Mouse (Mus musculus) cerebellum, adult 8-10 months (tissue): ENCODE measurements around the gene Slc17a7.
"Not testable (repeated sequence)": the region's sequence is repeated elsewhere in the genome, so short reads cannot be mapped to it uniquely, and the experiment has no call there.

ENCODE experiments used
- DNase-seq: peaks from one replicate; pipeline ENCODE4 v3.0.0; 2022

Slc17a7 gene

DNA sequence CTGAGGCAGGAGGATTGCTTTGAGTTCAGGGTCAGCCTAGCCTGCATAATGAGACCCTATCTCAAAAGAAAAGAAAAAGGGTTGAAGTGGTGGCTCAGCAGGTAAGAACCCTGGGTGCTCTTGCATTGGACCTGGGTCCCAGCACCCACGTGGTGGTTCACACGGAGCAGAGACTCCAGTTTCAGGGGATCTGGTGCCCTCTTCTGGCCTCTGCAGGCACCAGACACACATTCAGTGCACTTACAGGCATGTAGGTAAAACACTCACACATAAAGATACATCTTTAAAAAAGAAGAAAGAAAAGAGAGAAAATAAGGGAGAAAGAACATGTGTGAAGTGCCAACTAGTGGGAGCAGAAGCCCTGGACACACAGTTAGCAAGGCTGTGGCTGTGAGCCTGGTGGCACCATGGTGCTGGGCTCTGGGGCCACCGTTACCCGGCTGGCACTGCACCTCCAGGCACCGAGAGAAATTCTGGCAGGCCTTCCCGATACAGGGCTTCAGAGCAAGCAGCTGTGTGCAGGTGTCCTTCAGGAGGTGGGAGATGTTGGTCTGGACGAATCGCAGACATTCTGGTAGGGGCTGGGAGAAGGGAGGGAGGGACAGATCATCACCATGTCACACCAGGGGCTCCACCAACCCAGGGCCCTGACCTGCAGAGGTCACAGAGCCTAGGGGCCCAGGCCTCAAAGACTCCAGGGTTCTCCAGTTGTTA, 30.1 kb upstream of the Slc17a7 start:
- DNase-seq: peak; percentile 13

DNA sequence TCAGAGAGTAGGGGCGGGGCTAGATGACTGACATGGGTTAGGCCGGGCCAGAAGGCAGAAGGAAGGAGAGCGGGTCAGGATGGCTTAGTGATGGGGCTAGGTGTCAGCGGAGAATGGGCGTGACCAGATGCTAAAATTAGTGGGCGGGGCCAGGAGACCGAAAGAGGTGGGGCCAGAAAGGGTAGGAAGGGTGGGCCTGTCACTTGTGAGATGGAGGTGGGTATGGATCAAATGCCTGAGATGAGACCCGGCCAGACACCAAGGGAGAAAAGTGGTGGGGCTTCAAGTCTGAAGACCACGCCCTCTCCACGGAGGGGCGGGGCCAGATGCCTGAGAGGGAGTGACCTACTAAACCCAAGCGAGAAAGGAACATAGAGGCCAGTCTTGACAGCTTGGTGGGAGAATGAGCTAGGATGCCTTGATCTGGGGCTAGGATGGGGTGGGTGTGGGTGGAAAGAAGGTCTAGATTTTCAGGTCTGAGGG, 29.2 kb upstream of the Slc17a7 start:
- peak; percentile 26 for DNase-seq

GRCm38 (mm10) chr7:45135370-45135769, 28.4 kb upstream of the Slc17a7 start:
- DNase-seq: no peak

DNA sequence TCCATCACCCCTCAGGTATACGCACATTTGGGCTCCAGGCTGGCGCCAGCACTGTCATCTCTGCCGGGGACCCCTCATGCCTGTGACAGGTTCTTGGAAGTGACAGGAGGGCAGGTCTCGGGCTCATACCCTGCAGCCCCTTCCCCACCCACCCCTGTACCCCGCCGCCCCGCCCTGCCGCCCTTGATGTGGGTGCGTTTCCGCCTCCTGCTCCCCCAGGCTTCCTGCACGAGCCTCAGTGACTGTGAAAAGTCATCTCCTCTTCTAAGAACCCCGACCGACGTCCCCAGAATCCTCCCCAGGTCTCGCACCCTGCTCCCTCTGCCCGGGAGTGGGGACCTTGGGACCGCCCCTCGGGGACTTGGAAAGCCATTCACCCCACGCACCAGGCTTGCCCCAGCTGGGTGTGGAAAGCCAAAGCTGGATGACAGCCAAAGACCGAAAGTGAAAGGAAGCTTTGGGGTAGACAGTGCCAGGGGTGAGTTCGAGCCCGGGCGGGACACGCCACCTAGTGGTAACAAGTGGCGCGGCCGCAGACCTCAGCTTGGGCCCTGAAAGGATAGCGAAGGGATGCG, 27.7 kb upstream of the Slc17a7 start, which contains the start of the genes Gm45713 and Flt3l:
Gene Gm45713, minus strand, starts transcription at position 239 of the 575 bp plus-strand sequence.
Gene Flt3l, minus strand, starts transcription at position 440 of the 575 bp plus-strand sequence.
- DNase-seq: peak; percentile 93

- peak; percentile 14 for DNase-seq
Measured at GRCm38 (mm10) chr7:45137171-45138006, 26.4 kb upstream of the Slc17a7 start.

DNA sequence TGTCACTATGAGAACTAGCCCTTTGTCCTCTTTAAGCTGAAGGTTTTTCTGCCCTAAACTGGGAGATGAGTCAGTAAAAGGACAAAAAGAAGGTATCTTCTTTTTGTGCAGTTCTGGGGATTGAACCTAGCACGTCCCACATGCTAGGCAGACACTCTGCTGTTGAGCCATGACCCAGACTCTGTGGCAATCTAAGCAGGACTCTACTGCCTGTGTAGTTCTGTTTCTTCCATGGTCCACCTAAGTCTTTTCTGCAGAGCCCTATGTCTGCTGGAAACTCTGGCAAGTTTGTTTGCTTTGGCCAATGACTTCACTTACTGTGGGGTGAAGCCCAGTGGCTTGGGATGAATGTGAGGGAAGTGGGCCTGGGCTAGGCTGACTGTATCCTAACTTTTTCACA, 25.3 kb upstream of the Slc17a7 start:
- no peak for DNase-seq

DNA sequence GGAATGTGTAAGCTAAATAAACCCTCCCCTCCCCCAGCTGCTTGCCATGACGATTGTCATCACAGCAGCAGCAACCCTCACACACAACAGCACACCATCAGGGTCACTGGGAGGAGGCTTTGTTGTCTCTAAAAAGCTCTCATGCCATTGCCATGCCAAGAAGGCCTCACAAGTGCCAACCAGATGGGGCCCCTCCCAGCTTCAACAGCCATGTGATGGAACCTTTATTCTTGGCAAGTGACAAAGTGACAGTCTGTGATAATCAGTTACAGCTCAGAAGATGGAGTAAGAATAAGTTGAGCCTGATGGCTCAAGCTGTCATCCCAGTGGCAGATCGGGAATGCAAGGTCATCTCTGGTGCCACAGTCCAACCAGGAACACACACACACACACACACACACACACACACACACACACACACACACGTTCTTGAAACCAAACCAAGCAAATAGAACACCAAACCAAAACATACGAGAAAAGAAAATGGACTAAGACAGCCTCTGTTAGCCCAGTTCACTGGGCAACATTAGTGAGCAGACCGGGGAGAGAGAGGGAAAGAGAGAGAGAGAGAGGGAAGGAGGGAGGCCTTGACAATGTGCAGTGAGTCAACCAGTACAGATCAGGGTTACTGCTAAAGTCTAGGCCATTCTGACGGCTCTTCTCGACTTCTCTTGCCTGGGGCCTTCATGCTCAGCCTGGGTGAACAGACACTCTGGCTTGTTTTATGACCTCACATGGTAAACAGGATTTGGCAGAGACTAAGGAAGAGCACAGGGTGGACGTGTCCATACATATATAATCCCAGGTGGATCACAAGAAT, 23.6 kb upstream of the Slc17a7 start:
- no peak for DNase-seq

- no peak for DNase-seq
Measured at GRCm38 (mm10) chr7:45141319-45141718, 22.4 kb upstream of the Slc17a7 start.

- no peak for DNase-seq
Measured at GRCm38 (mm10) chr7:45141914-45142313, 21.8 kb upstream of the Slc17a7 start.

DNA sequence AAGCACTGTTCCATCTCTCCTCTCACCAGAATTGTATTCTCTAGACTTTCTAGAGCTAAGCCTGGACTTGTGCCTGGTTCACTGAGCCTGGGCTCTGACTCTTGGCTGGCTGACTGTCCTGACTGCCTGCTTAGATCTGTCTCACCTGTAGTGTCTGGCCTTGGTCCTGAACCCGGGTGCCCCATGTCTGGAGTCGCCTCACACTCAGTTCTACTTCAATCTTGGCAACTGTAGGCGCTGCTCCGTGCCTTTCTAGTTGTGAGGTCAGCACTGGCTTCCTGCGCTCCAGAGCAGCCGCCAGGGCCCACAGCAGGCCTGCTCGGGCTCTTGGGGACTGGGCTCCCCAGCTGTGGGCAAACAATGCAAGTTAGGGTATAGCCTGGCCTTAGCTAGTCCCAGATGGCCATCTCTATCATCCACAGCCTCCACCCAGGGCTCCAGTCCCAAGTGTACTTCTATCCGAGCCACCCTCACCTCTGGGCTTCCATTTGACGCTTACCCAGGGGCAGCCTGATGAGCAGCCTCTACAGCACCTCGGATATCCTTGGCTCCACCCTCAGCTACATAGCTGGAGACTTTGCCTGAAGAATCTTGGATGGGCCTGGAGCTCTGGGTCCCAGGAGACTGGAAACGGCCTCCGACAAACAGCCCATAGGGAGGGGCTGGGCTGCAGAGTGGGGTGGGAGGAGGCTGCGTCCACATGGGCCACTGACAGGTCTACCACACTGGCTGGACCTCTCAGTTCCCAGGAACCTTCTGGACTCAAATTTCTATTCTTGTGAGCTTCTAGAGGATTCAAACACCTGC, 19.2 kb upstream of the Slc17a7 start:
- DNase-seq: no peak

DNA sequence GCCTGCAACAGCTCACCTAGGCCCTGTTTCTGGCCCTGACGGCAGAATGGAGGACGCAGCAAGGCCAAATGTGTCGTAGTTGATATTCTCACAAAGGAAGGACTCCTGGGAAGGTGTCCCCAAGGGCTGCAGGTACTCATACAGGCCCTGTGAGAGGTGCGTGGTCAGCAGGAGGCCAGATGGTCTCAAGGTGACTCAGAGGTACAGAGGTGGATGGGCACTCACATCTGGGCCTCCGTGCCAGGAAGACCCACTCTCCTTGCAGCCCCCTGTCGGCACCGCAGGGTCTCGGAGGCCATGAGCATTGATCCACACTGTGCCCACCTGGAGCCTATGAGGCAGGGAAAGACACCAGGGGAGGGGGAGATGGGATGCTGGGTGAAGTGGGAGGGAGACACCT, 18.3 kb upstream of the Slc17a7 start:
- no peak for DNase-seq

- DNase-seq: no peak
Measured at GRCm38 (mm10) chr7:45147267-45147666, 16.5 kb upstream of the Slc17a7 start.

DNA sequence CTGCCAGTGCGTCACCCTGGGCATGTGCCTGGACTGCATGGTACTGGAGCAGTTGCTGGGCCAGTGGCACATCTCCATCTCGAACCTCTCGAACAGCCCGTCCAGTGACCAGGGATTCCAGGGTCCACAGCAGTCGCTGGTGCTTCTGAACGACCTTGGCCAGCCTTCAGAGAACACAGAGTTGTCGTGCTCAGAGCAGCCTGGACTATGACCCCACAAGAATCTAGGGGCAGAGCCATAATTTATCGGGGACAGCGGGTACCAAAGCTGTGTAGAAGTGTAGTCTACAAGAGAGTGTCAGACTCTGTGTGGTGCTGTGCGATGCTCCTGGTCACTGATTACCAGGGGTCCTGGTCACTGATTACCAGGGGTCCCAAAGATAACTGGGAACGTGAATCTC, 15.8 kb upstream of the Slc17a7 start:
- no peak for DNase-seq

DNA sequence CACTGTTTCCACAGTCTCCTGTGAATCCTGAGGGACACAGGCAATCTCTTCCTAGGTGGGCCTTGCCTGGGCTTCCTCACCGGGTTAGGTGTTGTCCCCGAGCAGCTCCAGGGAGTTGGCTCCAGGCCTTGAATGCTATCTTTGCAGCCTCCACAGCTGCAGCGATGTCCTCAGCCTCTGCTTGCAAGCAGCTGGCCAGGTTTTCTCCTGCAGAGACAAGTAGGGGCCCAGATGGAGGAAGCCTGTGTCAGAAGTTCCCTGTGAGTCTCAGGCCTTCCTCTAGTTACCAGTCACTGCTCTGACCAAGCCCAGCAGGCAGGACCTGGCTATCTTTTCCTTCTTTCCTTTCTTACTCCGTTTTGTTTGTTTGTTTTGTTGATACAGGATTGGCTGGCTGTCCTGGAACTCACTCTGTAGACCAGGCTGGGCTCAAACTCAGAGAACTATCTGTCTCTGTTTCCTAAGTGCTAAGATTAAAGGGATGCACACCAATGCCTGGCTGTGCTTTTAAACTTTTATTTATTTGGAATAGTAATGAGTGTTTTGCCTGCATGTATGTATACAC, 15.1 kb upstream of the Slc17a7 start:
- DNase-seq: no peak

GRCm38 (mm10) chr7:45149545-45149944, 14.2 kb upstream of the Slc17a7 start:
- DNase-seq: no peak

GRCm38 (mm10) chr7:45150321-45150720, 13.4 kb upstream of the Slc17a7 start:
- DNase-seq: no peak

DNA sequence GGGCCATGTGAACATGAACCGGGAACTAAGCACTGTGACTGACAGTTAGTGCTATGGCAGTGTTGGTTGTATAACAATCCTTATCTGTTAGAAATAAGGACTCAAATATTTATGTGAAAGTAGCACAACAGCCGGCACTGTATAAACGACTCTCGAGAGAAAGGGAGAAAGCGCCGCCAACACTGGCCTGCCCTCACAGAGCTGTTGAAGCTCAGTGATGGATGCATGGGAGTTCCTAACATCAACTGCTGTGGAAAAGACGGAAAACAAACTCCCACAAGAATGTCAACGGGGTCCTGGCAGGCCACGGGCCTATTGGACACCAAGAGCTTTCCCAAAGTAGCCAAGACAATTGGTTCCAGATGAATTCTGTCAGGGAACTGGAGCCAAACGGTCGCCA, 12.4 kb upstream of the Slc17a7 start:
- DNase-seq: no peak

DNA sequence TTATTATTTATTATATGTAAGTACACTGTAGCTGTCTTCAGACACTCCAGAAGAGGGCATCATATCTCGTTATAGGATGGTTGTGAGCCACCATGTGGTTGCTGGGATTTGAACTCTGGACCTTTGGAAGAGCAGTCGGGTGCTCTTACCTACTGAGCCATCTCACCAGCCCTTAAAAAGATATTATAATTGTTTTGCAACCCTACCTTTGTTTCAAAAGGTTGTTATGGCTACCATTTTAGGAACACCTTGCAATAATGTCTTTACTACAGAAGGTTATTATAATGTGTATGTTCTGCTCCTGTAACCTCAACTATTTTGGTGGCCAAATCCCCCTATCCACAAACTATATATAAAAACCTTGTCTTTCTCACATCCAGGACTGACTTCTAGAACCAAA, 10.7 kb upstream of the Slc17a7 start:
- not testable (repeated sequence) for DNase-seq

DNA sequence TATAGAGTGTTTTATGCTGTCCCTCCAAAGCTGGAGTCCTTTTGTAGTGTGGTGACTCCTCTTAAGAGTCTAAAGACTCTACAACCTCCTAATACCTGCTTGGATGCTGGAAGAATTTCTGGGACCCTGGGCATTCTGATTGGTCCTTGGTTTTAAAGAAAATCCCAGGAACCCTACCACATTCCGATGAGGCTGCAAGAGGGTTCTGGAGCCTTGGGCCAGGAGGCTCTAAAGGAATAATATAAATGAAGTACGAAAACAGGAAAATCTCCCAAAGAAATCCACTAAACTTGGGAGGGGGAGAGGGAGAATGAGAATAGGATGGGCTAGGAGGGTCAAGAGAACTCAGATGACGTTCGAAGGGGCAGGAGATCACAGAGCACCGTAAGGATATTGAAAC, 10.2 kb upstream of the Slc17a7 start:
- no peak for DNase-seq

DNA sequence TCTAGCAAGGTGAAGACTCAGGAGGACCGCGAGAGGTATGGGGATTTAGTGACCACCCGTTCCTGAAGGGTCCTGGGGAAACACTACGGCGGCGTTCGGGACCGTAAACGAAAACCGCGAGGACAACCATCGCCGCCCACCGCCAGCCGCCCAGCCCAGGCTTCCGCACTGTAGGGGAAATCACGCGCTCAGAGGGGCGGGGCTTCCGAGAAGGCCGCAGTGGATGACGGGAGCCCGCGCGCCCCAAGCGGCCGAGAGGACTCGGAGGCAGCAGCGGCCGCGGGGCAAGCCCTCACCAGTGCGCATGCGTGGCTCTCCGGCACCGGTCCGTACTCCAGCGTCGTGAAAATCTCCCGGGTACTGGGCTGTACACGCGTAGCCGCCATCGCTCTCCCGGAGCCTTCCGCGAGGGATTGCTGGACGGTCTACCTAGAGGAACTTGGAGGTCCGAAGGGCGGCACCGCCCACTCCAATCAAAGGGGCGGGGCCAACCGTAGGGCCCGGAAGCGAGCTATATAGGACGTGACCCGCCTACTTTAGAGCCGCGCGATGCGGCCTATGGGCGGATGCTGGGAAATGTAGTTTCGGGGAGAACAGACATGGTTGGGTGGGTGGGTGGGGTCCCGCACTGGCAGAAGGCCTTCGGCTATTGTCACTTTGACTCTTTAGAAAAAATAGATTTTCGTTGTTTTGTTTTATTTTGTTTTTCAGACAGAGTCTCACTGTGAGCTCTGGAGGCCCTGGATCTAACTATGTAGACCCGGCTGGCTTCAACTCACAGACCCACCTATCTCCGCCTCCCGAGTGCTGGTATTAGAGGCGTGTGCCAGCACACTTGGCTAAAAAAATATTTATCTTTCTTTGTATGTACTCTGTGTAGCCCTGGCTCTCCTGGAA, 9.4 kb upstream of the Slc17a7 start, which contains the start of the genes Pih1d1 and Aldh16a1:
Gene Pih1d1, plus strand, starts transcription at position 208 of the 897 bp plus-strand sequence.
Gene Aldh16a1, minus strand, starts transcription at position 489 of the 897 bp plus-strand sequence.
- DNase-seq: peak; percentile 98
